Mouse (Mus musculus) ES-E14 (cell line): ENCODE results near the gene Rln3. TPM values are rescaled to one million over a fixed set of nuclear protein-coding genes. Genes with fewer than 3 reads are reported as not detected.

ENCODE experiments used
- DNase-seq: peaks from one replicate; pipeline ENCODE4 v3.0.0-alpha.2; 2013; ENCODE audit warnings: low read depth, low spot score
- H3K27ac ChIP-seq: 2 replicates; pipeline ENCODE4 v1.5.1; 2012; ENCODE audit warnings: low read depth, mild to moderate bottlenecking, low read length, moderate library complexity, mixed read lengths; ENCODE audit not compliant: poor library complexity, insufficient read depth, severe bottlenecking
- H3K36me3 ChIP-seq: 2 replicates; pipeline ENCODE4 v1.6.1; 2012; ENCODE audit warnings: mild to moderate bottlenecking, low read length, moderate library complexity, mixed read lengths; ENCODE audit not compliant: control insufficient read depth, poor library complexity, insufficient read depth, severe bottlenecking
- H3K4me1 ChIP-seq, 2 experiments: fragments of 150-350 bp in 1 of 2; sonication (generic) in 1 of 2; 2 replicates each; pipeline ENCODE4 v1.6.1; 2012; ENCODE audit warnings: low read length in 2 of 2, mild to moderate bottlenecking in 1 of 2, mixed read lengths in 1 of 2; ENCODE audit not compliant: control insufficient read depth in 2 of 2, insufficient read depth in 2 of 2, poor library complexity in 1 of 2
- H3K4me3 ChIP-seq, 2 experiments: fragments of 150-350 bp in 1 of 2; sonication (generic) in 1 of 2; 2 replicates each; pipeline ENCODE4 v1.5.1; 2012; ENCODE audit warnings: low read length in 2 of 2, low read depth in 1 of 2, mild to moderate bottlenecking in 1 of 2, mixed read lengths in 1 of 2; ENCODE audit not compliant: insufficient read depth in 1 of 2, poor library complexity in 1 of 2, severe bottlenecking in 1 of 2
- H3K9ac ChIP-seq: 2 replicates; pipeline ENCODE4 v1.6.1; 2012; ENCODE audit warnings: low read depth, mild to moderate bottlenecking, low read length, mixed read lengths; ENCODE audit not compliant: poor library complexity, insufficient read depth, severe bottlenecking
- H3K9me3 ChIP-seq: fragments of 150-350 bp; sonication (generic); 2 replicates; pipeline ENCODE4 v1.6.1; 2012; ENCODE audit warnings: low read depth, mild to moderate bottlenecking, low read length; ENCODE audit not compliant: control insufficient read depth, insufficient read depth
- CHD2 ChIP-seq: IDR thresholded peaks from 2 replicates; pipeline ENCODE4 v1.6.1; 2014; ENCODE audit warnings: mild to moderate bottlenecking, low read depth, low read length, inconsistent platforms
- HCFC1 ChIP-seq: IDR thresholded peaks from 2 replicates; pipeline ENCODE4 v1.6.1; 2012; ENCODE audit warnings: low read length, inconsistent platforms, borderline replicate concordance; ENCODE audit not compliant: insufficient read depth
- MAFK ChIP-seq: IDR thresholded peaks from 2 replicates; pipeline ENCODE4 v1.6.1; 2014; ENCODE audit warnings: mild to moderate bottlenecking, low read depth, low read length, inconsistent platforms; ENCODE audit not compliant: insufficient read depth
- ZC3H11A ChIP-seq: IDR thresholded peaks from 2 replicates; pipeline ENCODE4 v1.6.1; 2012; ENCODE audit warnings: low read depth, mild to moderate bottlenecking, inconsistent platforms, low read length, borderline replicate concordance
- ZNF384 ChIP-seq: IDR thresholded peaks from 2 replicates; pipeline ENCODE4 v1.6.1; 2012; ENCODE audit warnings: low read depth, low read length, inconsistent platforms
- in situ Hi-C, 2 experiments: fragments of 600-800 bp; cut with MboI; formaldehyde crosslinking; loops; one replicate each; pipeline ENCODE4 v1.15.1; 2025; ENCODE audit warnings: low sequenced_read_pairs in 2 of 2, inconsistent platforms in 1 of 2; ENCODE audit not compliant: unreplicated experiment in 2 of 2
- total RNA-seq: library from RNA; depleted of rRNA; stranded (reverse); fragments of 300-350 nt; gene quantifications from 2 replicates; pipeline ENCODE4 v1.2.3, GENCODE M21; 2012

The Rln3 gene
- total RNA-seq, 1 experiment: 7.3 TPM

- no peak for TF ChIP-seq ZC3H11A
- TF ChIP-seq ZNF384: no peak
- TF ChIP-seq HCFC1: no peak
- TF ChIP-seq CHD2: no peak
- no peak for TF ChIP-seq MAFK
- H3K9ac ChIP-seq: peak within 1 kb of the TSS; percentile 15; the same call in 1 of the 2 replicates
- H3K9me3 ChIP-seq: no peaks in the 10 kb centered on the region
- in situ Hi-C loops: no loop called here
- H3K36me3 ChIP-seq: no peaks in the 10 kb centered on the region
- H3K4me3 ChIP-seq: peak within 1 kb of the TSS; percentile 51 to 66
- no peak for DNase-seq
- H3K4me1 ChIP-seq: peaks cover 6 to 14% of the 10 kb centered on the region in 2 experiments
- H3K27ac ChIP-seq: no peak within 1 kb of the TSS
These were observed 2.5 kb downstream of the Rln3 start, which contains the start of gene Il27ra for GRCm38 (mm10) chr8:84042066-84042947. Il27ra (minus strand) TSS chr8:84042589.

GRCm38 (mm10) chr8:84039050-84039449, 5.8 kb downstream of the Rln3 start:
- H3K9me3 ChIP-seq: no peaks in the 10 kb centered on the region
- peak; percentile 92 for DNase-seq
- no peak overlapping the region for H3K27ac ChIP-seq
- H3K4me3 ChIP-seq: no peak overlapping the region
- TF ChIP-seq ZNF384 (no peak), ZC3H11A (0 out of 2 replicates have a peak, but pooled peaks have one; percentile 7)
- in situ Hi-C loops: no loop called here
- H3K9ac ChIP-seq: no peak overlapping the region
- H3K36me3 ChIP-seq: no peaks in the 10 kb centered on the region
- H3K4me1 ChIP-seq: peaks cover 3 to 9% of the 10 kb centered on the region in 2 experiments

DNA sequence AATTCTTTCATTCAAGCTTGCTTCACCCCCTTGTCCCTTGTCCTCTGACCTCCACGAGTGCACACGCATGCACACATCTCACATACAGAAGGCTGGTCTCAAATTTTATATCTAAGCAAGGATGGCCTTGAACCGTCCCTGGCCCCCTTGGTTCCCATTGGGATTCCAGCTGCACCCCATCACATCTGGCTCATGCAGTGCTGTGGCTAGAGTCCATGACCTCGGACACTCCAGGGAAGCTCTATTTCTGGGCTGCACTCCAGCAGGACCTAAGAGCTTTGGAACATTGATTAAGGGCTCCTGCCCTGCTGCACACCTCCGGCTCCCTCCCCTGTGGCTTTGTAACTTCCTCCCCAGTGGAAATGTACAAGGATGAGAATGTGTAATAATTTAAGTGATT, 6.8 kb downstream of the Rln3 start:
- in situ Hi-C loops: no loop called here
- Histone ChIP-seq H3K4me3 (no peak overlapping the region), H3K27ac (no peak overlapping the region), H3K36me3 (no peaks in the 10 kb centered on the region), H3K4me1 (peaks cover 0 to 4% of the 10 kb centered on the region in 2 experiments; a peak in 2 of 4 replicates), H3K9me3 (no peaks in the 10 kb centered on the region), H3K9ac (no peak overlapping the region)
- no peak for TF ChIP-seq ZC3H11A
- no peak for TF ChIP-seq ZNF384
- no peak for TF ChIP-seq HCFC1
- no peak for TF ChIP-seq MAFK
- no peak for TF ChIP-seq CHD2
- no peak for DNase-seq

DNA sequence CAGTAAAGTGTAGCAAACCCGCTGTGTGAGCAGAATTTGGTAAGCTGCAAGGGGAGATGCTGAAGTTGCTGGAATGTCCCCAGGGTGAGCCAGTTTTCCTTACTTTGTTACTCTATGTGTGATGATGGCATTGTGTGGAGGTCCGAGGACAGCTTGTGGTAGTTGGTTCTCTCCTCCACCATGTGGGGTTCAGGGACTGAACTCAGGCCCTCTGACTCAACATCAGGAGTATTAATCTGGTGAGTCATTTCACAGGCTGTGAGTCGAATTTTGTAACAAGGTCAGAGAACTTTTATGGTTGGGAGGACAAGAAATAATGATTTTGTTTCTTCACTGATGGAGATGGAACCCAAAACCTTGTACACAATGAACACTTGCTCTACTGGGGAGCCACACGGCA, 12.0 kb downstream of the Rln3 start:
- H3K27ac ChIP-seq: no peak overlapping the region
- H3K4me3 ChIP-seq: no peak overlapping the region
- H3K9me3 ChIP-seq: no peaks in the 10 kb centered on the region
- TF ChIP-seq ZC3H11A: no peak
- no peak for TF ChIP-seq ZNF384
- TF ChIP-seq MAFK: no peak
- no peak for TF ChIP-seq CHD2
- no peak for TF ChIP-seq HCFC1
- DNase-seq: no peak
- no peak overlapping the region for H3K9ac ChIP-seq
- in situ Hi-C loops: no loop called here
- peaks cover 16% of the 10 kb centered on the region for H3K36me3 ChIP-seq
- H3K4me1 ChIP-seq: peaks cover 0 to 7% of the 10 kb centered on the region in 2 experiments; a peak in 2 of 4 replicates
